Mouse (Mus musculus): Measurements from ENCODE around the gene Rit1.

DNA sequence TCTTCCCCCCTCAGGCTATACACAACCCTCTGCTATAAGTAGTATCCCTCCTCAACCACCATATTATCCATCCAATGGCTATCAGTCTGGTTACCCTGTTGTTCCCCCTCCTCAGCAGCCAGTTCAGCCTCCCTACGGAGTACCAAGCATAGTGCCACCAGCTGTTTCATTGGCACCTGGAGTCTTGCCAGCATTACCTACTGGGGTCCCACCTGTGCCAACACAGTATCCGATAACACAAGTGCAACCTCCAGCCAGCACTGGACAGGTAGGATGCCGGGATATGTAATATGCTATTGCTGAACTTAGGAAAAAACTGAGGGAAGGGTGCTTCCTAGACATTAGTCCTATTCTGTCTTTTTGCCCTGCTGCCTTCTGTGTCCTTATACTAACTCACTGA is 16.4 kb upstream of the Rit1 start:
- TF ChIP-seq CTCF (IDR thresholded peaks at IDR 0.05; ENCODE audit: borderline replicate concordance, extremely low read depth, insufficient read depth, insufficient read length): no peak
- TF ChIP-seq POLR2A (IDR thresholded peaks at IDR 0.05; ENCODE audit: borderline replicate concordance, extremely low read depth, insufficient read depth, insufficient read length, poor library complexity, severe bottlenecking): no peak
